Mouse (Mus musculus) retina, embryonic 14.5 days (tissue): ENCODE data around the gene Usp17lb.
"Not testable (repeated sequence)": the region's sequence is repeated elsewhere in the genome, so short reads cannot be mapped to it uniquely, and the experiment has no call there.

Experiments
- DNase-seq: peaks from one replicate; pipeline ENCODE4 v3.0.0-alpha.2; 2015; ENCODE audit warnings: low spot score

The Usp17lb gene

DNA sequence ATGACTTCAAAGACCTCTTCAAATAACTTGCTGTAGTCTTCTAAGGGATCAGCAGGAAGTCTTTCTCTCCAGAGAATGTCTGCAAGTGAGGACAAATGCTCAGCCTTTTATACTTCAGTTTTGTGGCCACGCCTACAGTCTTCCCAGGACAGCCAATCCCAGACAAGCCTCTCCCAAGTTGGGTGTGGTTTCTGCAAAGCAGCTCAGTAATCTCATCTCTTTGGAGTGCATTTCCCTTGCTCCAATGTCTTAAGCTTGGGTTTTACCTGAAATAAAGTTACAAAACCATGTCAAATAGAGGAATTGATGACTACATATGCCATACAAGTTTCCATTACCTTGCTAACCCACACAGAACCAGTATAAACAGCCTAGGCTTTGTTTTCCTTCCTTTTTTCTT lies at the start of gene Usp17lb:
Usp17lb (minus strand) TSS at position 101 of the 400 bp plus-strand sequence.
- DNase-seq, result no peak

DNA sequence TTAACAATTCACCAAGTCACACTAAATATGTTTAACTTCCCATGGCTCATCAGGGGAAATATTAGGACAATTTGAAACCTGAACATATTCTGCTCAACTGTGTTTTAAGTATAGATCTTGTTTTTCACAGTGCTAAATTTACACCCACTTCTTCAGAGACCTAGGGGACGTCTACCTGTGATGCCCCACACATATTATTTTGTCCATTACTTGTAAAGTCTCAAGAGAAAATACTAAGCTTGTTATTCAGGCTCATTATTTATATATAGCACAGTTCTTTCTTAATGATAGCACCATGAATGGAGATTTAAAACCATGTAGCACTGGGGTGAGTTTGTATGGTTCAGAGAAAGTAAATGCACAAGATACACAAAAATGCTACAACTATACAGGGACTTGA lies 35.3 kb upstream of the Usp17lb start, which contains the start of gene Olfr665:
Olfr665 (plus strand) TSS at position 301 of the 400 bp plus-strand sequence.
- no peak for DNase-seq

DNA sequence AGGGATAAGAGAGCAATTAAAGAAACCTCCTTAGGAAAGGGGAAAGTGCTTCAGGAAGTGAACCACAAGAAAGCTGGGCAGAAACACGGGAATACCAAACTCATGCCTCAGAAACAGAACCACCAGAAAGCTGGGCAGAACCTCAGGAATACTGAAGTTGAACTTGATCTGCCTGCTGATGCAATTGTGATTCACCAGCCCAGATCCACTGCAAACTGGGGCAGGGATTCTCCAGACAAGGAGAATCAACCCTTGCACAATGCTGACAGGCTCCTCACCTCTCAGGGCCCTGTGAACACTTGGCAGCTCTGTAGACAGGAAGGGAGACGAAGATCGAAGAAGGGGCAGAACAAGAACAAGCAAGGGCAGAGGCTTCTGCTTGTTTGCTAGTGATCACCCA lies 19.0 kb upstream of the Usp17lb start:
- DNase-seq, result no peak

DNA sequence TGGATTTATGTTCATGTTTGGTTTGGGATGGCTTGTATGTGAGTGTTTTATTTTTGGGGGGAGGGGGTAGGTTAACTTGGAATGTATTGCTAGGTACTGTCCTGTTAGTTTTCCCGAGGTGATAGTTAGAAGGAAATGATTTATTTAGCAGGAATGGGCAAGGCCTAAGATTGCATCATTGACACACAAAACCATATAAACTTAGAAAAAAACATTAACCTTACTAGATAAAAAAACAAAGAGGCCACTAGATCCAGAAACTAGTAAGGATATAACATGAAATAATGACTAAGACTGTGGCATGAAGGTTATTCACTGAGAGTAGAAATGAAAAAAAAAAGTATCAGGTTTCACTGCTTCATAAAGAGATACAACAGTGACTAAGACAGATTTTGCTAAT lies 15.3 kb upstream of the Usp17lb start:
- DNase-seq, result no peak

- DNase-seq, result not testable (repeated sequence)
Observed at GRCm38 (mm10) chr7:104856709-104857108, 14.3 kb upstream of the Usp17lb start, which contains the start of gene Usp17la. Gene Usp17la, plus strand, starts transcription at chr7:104857009.

GRCm38 (mm10) chr7:104855248-104855750 lies 12.9 kb upstream of the Usp17lb start:
- DNase-seq, result no peak

- not testable (repeated sequence) for DNase-seq
Observed at GRCm38 (mm10) chr7:104851546-104851945, 9.1 kb upstream of the Usp17lb start.

DNA sequence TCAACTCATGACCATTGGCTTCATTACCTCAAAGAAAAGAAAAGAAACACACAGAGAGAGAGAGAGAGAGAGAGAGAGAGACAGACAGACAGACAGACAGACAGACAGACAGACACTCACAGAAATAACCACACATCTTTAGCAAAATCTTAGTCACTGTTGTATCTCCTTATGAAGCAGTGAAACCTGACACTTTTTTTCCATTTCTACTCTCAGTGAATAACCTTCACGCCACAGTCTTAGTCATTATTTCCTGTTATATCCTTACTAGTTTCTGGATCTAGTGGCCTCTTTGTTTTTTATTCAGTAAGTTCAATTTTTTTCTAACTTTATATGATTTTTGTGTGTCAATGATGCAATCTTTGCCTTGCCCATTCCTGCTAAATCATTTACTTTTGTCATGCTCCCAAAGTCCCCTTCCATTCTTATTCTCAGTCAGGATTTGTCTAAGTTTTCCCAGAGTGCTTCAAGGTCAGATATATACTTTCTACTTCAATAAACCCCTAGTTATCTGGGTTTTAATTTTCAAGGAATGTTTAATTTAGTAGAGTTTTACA lies 1.4 kb upstream of the Usp17lb start:
- DNase-seq, result no peak

DNA sequence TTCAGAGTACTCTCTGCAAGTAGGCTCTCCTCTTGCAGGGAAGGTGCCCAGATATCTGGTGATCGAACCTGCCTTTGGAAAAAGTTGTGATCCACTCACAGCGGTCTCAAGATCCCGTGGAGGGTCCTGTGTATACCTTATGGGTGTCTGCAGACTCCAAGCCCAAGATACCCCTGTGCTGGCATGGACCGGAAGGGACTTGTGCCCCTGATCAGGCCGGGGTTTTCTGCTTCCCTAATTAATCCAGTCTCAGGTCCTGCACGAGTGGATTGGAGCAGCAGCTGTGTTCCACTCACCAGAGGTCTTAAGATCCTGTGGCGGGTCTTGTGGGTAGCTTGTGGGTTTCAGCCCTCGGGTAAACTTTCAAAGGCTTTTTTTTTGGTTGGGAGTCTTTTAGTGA lies 32.1 kb downstream of the Usp17lb start:
- DNase-seq, result not testable (repeated sequence)

DNA sequence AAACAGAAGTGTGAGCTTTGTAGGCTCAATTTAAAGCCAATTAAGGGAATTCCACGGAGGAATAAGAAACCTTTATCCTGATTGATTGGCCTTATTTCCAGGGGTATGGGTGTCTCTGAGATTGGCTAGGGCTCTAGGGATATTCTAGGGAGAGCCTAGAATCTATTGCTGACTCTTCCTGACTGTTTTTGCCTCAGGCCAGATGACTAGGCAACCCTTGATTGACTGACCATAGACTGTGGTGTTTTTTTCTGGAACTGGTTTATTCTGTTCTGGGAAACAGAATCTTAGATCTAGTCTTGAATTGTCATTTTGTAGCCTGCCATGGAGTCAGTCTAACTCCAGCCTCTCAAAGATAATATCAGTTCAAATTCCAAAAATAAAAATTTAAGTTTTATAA lies 51.6 kb downstream of the Usp17lb start:
- DNase-seq, result no peak
